Mouse (Mus musculus) G1E-ER4 (cell line): ENCODE data around the gene L2hgdh. TPM values are rescaled to one million over a fixed set of nuclear protein-coding genes. Genes with fewer than 3 reads are reported as not detected.

Experiments
- GATA1 ChIP-seq: IDR thresholded peaks from one replicate; pipeline ENCODE4 v1.8.0; 2012; ENCODE audit warnings: low read length, inconsistent platforms
- polyA plus RNA-seq: library from polyadenylated mRNA; stranded (reverse); fragments of >175 nt; gene quantifications from 2 replicates; pipeline ENCODE4 v1.2.3, GENCODE M21; 2012

The L2hgdh gene
- polyA plus RNA-seq, 1 experiment = 3.2 TPM

DNA sequence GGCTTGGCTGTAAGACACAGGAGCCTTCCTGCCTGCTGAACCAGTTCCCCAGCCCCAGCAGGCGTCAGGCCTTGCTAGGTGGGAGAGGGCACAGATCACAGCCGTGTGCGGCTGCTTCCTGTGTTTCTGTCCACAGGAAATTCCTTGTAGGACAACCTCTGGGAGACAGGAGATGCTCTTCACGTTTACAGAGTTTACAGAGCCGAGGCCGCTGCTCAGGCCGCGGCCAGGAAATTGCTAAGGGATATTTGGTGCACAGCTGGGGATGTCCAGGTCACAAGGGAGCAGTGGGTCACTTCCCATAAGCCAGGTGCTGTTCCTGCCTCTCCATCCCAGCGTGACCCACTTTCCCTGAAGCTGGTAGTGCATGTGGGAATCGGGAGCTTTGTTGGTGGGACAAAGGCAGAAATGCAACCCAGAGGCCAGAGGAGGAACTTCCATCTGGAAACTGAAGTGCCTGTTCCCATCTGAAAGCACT lies 27.2 kb upstream of the L2hgdh start:
- no peak for TF ChIP-seq GATA1

DNA sequence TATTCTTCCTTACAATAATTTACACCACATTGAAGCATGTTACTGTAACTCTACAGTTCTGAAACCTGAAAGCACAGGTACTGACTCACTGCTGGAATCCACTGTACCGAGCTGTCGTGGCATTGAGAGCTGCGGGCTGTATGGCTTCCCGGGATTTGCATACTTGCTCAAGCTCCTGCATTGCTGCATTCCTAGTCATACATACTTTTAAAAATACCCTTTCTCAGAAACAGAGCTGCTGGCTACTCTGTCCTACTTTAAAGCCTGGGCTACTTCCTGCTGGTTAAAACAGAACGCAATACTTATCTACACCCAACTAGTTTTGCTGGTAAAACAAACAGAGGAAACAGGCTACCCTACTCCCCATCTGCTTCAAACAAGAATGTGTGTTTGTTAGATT lies 19.5 kb upstream of the L2hgdh start:
- no peak for TF ChIP-seq GATA1

DNA sequence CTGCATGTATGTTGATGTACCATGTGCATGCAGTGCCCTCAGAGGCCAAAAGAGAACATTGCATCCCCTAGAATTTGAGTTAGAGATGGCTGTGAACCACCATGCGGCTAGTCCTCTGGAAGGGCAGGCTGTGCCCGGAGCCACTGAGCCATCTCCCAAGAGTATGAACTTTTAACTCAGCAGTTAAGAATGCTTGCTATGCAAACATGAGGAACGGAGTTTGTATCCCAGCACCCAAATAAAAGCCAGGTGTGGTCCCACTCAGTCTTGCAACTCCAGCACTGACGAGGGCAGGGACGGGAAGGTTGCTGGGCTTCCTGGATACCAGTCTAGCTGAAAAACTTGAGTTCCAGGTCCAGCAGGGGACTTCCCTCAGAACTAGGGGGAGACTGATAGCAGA lies 17.3 kb upstream of the L2hgdh start:
- TF ChIP-seq GATA1 = no peak

DNA sequence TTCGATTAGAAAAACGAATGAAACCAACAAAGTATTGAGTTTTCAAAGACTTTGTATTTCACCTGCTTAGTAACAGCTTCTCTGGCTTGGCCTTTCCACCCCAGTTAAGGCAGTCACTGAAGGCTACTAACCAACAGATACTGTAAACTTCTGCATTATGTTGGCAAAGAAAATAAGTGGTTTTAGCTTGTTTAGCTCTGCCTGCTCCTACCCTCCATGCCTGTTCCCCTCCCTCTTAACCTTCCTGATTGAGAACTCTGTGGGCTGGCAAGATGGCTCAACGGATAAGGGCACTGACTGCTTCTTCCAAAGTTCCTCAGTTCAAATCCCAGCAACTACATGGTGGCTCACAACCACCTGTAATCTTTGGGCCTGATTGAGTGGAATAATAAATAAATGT lies 9.2 kb upstream of the L2hgdh start:
- no peak for TF ChIP-seq GATA1

GRCm38 (mm10) chr12:69733518-69733917 lies 8.8 kb upstream of the L2hgdh start:
- no peak for TF ChIP-seq GATA1

DNA sequence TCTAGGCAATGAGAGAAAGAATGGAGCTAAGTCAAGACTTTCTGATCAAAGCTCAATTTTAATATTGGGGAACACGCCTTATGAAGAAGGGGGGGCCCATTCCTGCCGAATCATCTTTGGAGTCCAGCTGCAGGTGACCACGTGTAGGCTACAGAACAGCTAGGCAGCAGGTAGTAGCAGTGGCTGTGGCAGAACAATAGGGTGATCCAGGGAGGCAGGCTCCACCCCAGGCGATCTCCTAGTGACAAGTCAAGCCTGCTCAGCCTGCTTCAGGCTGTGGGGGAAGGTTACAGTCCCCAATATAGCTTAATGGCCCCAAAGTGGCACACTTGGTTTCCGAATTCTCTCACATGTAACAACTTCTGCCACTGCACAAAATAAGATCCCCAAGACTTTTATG lies 7.5 kb upstream of the L2hgdh start:
- TF ChIP-seq GATA1 = no peak

- TF ChIP-seq GATA1 = no peak
Measured at GRCm38 (mm10) chr12:69730306-69730705, 5.6 kb upstream of the L2hgdh start.

GRCm38 (mm10) chr12:69729246-69729645 lies 4.6 kb upstream of the L2hgdh start:
- no peak for TF ChIP-seq GATA1

- TF ChIP-seq GATA1 = no peak
Measured at GRCm38 (mm10) chr12:69724018-69724710, 509 bp downstream of the L2hgdh start.

DNA sequence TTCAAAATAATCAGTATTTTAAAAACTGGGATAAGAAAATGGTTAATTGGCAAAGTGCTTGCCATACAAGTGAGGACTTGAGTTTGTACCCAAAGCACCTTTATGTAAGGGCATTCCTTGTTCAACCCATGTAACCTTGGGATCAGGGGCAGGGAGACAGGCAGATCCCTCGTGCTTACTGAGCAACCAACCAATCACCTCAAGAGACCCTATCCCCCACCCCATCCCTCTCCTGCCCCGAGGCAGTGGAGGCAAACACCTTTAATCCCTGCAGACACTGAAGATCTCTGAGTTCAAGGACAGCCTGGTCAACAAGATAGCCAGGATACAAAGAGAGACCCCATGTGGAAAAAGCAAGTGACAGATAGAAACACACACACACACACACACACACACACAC lies 1.3 kb downstream of the L2hgdh start:
- no peak for TF ChIP-seq GATA1

DNA sequence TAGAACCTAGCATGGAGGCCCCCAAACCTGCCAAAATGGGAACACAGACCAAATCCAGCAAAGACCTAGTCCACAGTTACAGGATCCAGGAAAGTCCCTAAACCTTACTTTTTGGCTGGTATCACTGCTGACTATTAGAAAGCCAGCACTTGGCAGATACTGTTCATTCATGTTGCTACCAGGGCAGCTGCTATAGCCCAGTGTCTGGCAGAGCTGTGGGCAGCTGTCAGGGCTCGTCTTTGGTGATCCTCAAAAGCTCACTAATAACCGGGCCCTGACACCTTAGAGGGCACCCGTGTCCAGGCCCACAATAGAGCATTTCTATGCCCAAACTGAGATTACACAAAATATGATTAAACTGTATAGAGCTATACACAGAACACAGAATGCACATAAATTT lies 1.8 kb downstream of the L2hgdh start:
- TF ChIP-seq GATA1 = no peak

DNA sequence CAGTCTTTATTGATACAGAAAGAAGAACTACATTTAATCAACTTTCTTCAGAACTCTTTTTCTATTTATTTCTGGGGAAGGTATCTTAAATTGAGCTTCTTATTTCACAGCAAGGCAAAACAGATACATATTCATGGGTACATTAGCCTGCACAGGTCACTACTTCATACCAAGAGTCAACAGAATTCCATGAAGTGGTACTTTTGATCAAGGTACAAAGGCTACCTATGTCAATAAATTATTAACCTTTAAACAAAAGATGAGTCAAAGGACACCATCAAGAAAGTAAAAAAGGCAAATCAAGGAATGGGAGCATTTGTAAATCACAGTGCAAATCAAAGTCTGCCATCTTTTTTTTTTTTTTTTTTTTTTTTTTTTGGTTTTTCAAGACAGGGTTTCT lies 11.0 kb downstream of the L2hgdh start:
- no peak for TF ChIP-seq GATA1

GRCm38 (mm10) chr12:69704799-69705458 lies 19.7 kb downstream of the L2hgdh start:
- TF ChIP-seq GATA1 = no peak

DNA sequence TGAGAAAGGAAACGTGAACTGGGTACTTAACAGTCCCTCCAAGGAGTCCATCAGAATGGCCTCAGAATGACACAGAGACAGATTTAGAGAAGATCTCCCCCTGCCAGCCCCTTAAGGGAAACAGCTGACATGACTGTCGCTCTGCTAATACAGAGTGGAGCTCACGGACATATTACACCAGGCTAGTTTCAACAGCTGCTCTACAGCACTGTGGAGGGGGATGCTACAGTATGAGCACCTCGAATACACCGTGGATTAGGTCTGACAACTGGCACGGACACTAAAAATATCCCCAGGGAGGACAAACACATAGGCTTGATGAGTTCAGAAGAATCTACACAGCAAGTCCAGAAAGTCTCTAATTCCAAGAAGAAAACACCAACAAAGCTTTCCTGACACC lies 26.3 kb downstream of the L2hgdh start:
- no peak for TF ChIP-seq GATA1

DNA sequence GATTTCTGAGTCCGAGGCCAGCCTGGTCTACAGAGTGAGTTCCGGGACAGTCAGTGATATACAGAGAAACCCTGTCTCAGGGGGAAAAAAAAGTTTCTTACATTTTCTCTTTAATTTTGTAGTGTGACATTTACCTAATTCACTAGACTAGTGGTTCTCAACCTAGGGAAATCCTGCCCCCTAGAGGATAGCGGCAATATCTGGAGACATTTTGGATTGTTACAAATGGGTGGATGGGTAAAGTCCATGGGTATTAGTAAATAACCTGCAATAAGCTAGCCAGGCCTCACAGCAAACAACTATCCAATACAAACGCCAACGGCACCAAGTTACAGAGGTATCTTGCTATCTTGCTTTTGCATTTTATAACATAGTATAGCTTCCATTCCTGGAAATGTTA lies 27.9 kb downstream of the L2hgdh start:
- no peak for TF ChIP-seq GATA1

DNA sequence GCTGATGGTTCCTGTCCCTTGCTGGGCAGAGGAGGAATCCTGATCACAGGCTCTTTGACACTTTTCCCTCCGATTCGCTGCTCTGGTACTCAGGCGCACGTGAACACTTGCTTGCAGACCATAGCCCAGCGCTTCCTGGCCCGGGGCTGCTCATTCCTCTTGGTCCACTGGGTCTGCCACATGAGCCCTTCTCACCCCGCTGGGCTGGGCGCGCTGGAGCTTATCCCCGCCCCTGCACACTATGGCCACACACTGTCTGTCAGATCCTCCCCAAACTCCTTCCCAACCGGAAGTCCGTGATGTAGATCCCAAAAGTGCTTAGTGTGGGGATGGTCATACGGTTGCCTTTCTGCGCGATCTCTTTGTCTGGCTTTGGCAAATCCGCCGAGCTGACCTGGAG lies 31.2 kb downstream of the L2hgdh start:
- no peak for TF ChIP-seq GATA1

DNA sequence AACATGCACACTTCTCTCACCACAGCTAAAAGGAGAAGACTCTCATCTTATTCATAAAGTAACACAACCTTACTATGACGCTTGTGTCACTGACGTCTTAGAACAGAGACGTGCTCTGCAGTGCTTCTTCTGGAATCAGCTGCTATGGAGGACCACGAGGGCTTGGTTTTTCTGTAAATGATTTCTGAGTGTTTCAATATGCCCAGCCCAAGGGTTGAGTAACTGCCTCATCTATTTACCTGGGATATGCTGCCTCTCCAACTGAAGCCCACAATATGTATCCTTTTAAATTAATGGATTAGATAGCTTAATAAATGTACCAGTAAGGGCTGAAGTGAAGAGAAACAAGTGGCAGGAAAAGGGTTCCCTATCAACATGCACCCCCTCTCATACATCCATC lies 34.0 kb downstream of the L2hgdh start:
- no peak for TF ChIP-seq GATA1

GRCm38 (mm10) chr12:69689094-69689493 lies 35.6 kb downstream of the L2hgdh start:
- TF ChIP-seq GATA1 = no peak
